Mouse (Mus musculus) hindbrain, embryonic 11.5 days (tissue): ENCODE data around the gene Gm29427. TPM values are rescaled to one million over a fixed set of nuclear protein-coding genes. Genes with fewer than 3 reads are reported as not detected.
"Not testable (repeated sequence)": the region's sequence is repeated elsewhere in the genome, so short reads cannot be mapped to it uniquely, and the experiment has no call there.

Experiments
- ATAC-seq: fragments of 200-750 bp; cut with Nextera tagmentation; 2 replicates; pipeline ENCODE4 v1.8.0; 2017; ENCODE audit warnings: mild to moderate bottlenecking, moderate TSS enrichment, moderate library complexity; ENCODE audit not compliant: low FRiP score
- DNase-seq: peaks from one replicate; pipeline ENCODE4 v3.0.0-alpha.2; 2015; ENCODE audit warnings: low spot score
- H3K27ac ChIP-seq: fragments of 300-500 bp; sonication (generic); 2 replicates; pipeline ENCODE4 v1.5.1; 2014; ENCODE audit warnings: mild to moderate bottlenecking, low read depth, low read length
- H3K27me3 ChIP-seq: fragments of 300-500 bp; sonication (generic); 2 replicates; pipeline ENCODE4 v1.6.1; 2014; ENCODE audit warnings: mild to moderate bottlenecking, low read length, moderate library complexity, mixed read lengths; ENCODE audit not compliant: control insufficient read depth, insufficient read depth
- H3K36me3 ChIP-seq: fragments of 300-500 bp; sonication (generic); 2 replicates; pipeline ENCODE4 v1.6.1; 2014; ENCODE audit warnings: mild to moderate bottlenecking, low read length, moderate library complexity, mixed read lengths; ENCODE audit not compliant: control insufficient read depth, insufficient read depth
- H3K4me1 ChIP-seq: fragments of 300-500 bp; sonication (generic); replicated peaks from 2 replicates; pipeline ENCODE4 v1.6.1; 2014; ENCODE audit warnings: low read length, mixed read lengths; ENCODE audit not compliant: control insufficient read depth, insufficient read depth
- H3K4me2 ChIP-seq: fragments of 300-500 bp; sonication (generic); replicated peaks from 2 replicates; pipeline ENCODE4 v1.6.1; 2014; ENCODE audit warnings: mild to moderate bottlenecking, low read depth, low read length
- H3K4me3 ChIP-seq: fragments of 300-500 bp; sonication (generic); 2 replicates; pipeline ENCODE4 v1.5.1; 2014; ENCODE audit warnings: low read depth, low read length
- H3K9ac ChIP-seq: fragments of 300-500 bp; sonication (generic); 2 replicates; pipeline ENCODE4 v1.6.1; 2014; ENCODE audit warnings: low read depth, low read length
- H3K9me3 ChIP-seq: fragments of 300-500 bp; sonication (generic); 2 replicates; pipeline ENCODE4 v1.6.1; 2016; ENCODE audit warnings: low read length; ENCODE audit not compliant: control insufficient read depth
- WGBS: fragments of 180-500 bp; shearing (Covaris S2); extraction: QIAGEN DNeasy Blood & Tissue Kit; methylation state at CpG from one replicate; pipeline ENCODE4 v1.1.7; 2014; 5-methylcytosine and 5-hydroxymethylcytosine counted together
- polyA plus RNA-seq: library from polyadenylated mRNA; unstranded; fragments of >200 nt; fragmentation: Nextera tagmentation; extraction: Ambion mirVana; gene quantifications from 2 replicates; pipeline ENCODE4 v1.2.1, GENCODE M21; 2014

The Gm29427 gene
- polyA plus RNA-seq, 1 experiment from 2014 or later, result not detected

- no peak overlapping the region for H3K27ac ChIP-seq
- ATAC-seq (no peak), DNase-seq (no peak)
- no peak overlapping the region for H3K4me2 ChIP-seq
- H3K9me3 ChIP-seq, result no peaks in the 10 kb centered on the region
- H3K4me1 ChIP-seq, result no peaks in the 10 kb centered on the region
- no peak overlapping the region for H3K9ac ChIP-seq
- H3K36me3 ChIP-seq, result peaks cover 15% of the 10 kb centered on the region; the same call in 1 of the 2 replicates
- H3K27me3 ChIP-seq, result no peaks in the 10 kb centered on the region
- no peak overlapping the region for H3K4me3 ChIP-seq
- WGBS, result 95% methylated on average over 11 of the region's 11 CpGs
Observed at GRCm38 (mm10) chr1:130701976-130702375, 13.6 kb downstream of the Gm29427 start.

- no peak overlapping the region for H3K27ac ChIP-seq
- ATAC-seq (no peak), DNase-seq (no peak)
- H3K4me1 ChIP-seq, result no peaks in the 10 kb centered on the region
- no peak overlapping the region for H3K4me3 ChIP-seq
- H3K9ac ChIP-seq, result no peak overlapping the region
- 0 out of 2 replicates have a peak, but pooled peaks cover 12% of the 10 kb centered on the region for H3K36me3 ChIP-seq
- H3K27me3 ChIP-seq, result no peaks in the 10 kb centered on the region
- WGBS, result 89% methylated on average over 10 of the region's 10 CpGs
- no peak overlapping the region for H3K4me2 ChIP-seq
- no peaks in the 10 kb centered on the region for H3K9me3 ChIP-seq
Observed at GRCm38 (mm10) chr1:130699937-130700633, 15.5 kb downstream of the Gm29427 start.

GRCm38 (mm10) chr1:130698601-130699000 lies 17.0 kb downstream of the Gm29427 start:
- Histone ChIP-seq H3K27me3 (no peaks in the 10 kb centered on the region), H3K9me3 (no peaks in the 10 kb centered on the region), H3K27ac (no peak overlapping the region), H3K4me2 (no peak overlapping the region), H3K9ac (no peak overlapping the region), H3K4me1 (no peaks in the 10 kb centered on the region), H3K4me3 (no peak overlapping the region), H3K36me3 (0 out of 2 replicates have a peak, but pooled peaks cover 12% of the 10 kb centered on the region)
- no peak for ATAC-seq
- WGBS, result 93% methylated on average over 5 of the region's 5 CpGs
- DNase-seq, result no peak

GRCm38 (mm10) chr1:130683905-130684304 lies 31.7 kb downstream of the Gm29427 start:
- WGBS, result 56% methylated on average over 1 of the region's 1 CpGs
- no peak for ATAC-seq

GRCm38 (mm10) chr1:130681656-130682413 lies 33.8 kb downstream of the Gm29427 start:
- H3K27me3 ChIP-seq, result no peaks in the 10 kb centered on the region
- no peaks in the 10 kb centered on the region for H3K36me3 ChIP-seq
- 77% methylated on average over 6 of the region's 6 CpGs for whole genome bisulfite sequencing
- H3K9me3 ChIP-seq, result no peaks in the 10 kb centered on the region
- H3K27ac ChIP-seq, result no peak overlapping the region
- H3K4me2 ChIP-seq, result no peak overlapping the region
- H3K9ac ChIP-seq, result no peak overlapping the region
- ATAC-seq (no peak), DNase-seq (no peak)
- no peaks in the 10 kb centered on the region for H3K4me1 ChIP-seq
- no peak overlapping the region for H3K4me3 ChIP-seq

More at GRCm38 (mm10) chr1:130683905-130684304, 31.7 kb downstream of the Gm29427 start:
- no peak for DNase-seq
- Histone ChIP-seq H3K36me3 (no peaks in the 10 kb centered on the region), H3K4me3 (no peak overlapping the region), H3K4me1 (no peaks in the 10 kb centered on the region), H3K27ac (no peak overlapping the region), H3K27me3 (no peaks in the 10 kb centered on the region), H3K9ac (no peak overlapping the region), H3K4me2 (no peak overlapping the region), H3K9me3 (no peaks in the 10 kb centered on the region)

- ATAC-seq (no peak), DNase-seq (no peak)
- 78% methylated on average over 2 of the region's 2 CpGs for WGBS
- no peaks in the 10 kb centered on the region for H3K4me1 ChIP-seq
- H3K27me3 ChIP-seq, result no peaks in the 10 kb centered on the region
- H3K9me3 ChIP-seq, result no peaks in the 10 kb centered on the region
- H3K36me3 ChIP-seq, result no peaks in the 10 kb centered on the region
- no peak overlapping the region for H3K4me2 ChIP-seq
- no peak overlapping the region for H3K4me3 ChIP-seq
- H3K27ac ChIP-seq, result no peak overlapping the region
- no peak overlapping the region for H3K9ac ChIP-seq
Observed at GRCm38 (mm10) chr1:130681075-130681474, 34.5 kb downstream of the Gm29427 start.

GRCm38 (mm10) chr1:130678551-130678950 lies 37.0 kb downstream of the Gm29427 start:
- DNase-seq (no peak), ATAC-seq (no peak)
- Histone ChIP-seq H3K27me3 (no peaks in the 10 kb centered on the region), H3K9ac (no peak overlapping the region), H3K4me3 (no peak overlapping the region), H3K36me3 (no peaks in the 10 kb centered on the region), H3K4me2 (no peak overlapping the region), H3K4me1 (no peaks in the 10 kb centered on the region), H3K9me3 (no peaks in the 10 kb centered on the region), H3K27ac (no peak overlapping the region)
- 84% methylated on average over 2 of the region's 2 CpGs for WGBS

- H3K36me3 ChIP-seq, H3K4me2 ChIP-seq, ATAC-seq, H3K4me3 ChIP-seq, H3K4me1 ChIP-seq, H3K9ac ChIP-seq, DNase-seq, H3K9me3 ChIP-seq, H3K27me3 ChIP-seq, H3K27ac ChIP-seq: not testable (repeated sequence)
- 89% methylated on average over 5 of the region's 5 CpGs for WGBS
Observed at GRCm38 (mm10) chr1:130663576-130663975, 52.0 kb downstream of the Gm29427 start.

GRCm38 (mm10) chr1:130661454-130661853 lies 54.1 kb downstream of the Gm29427 start, which contains the start of gene C4bp:
C4bp (minus strand) TSS chr1:130661632.
- WGBS, result 77% methylated on average over 3 of the region's 3 CpGs
- H3K4me2 ChIP-seq, result no peak within 1 kb of the TSS
- ATAC-seq, result no peak

More at GRCm38 (mm10) chr1:130661454-130661853, 54.1 kb downstream of the Gm29427 start, which contains the start of gene C4bp:
- no peaks in the 10 kb centered on the region for H3K36me3 ChIP-seq
- DNase-seq, result no peak
- H3K4me3 ChIP-seq, result no peak within 1 kb of the TSS
- H3K9ac ChIP-seq, result no peak within 1 kb of the TSS
- H3K27me3 ChIP-seq, result no peaks in the 10 kb centered on the region
- H3K4me1 ChIP-seq, result no peaks in the 10 kb centered on the region
- H3K9me3 ChIP-seq, result no peaks in the 10 kb centered on the region
- no peak within 1 kb of the TSS for H3K27ac ChIP-seq
